Mouse (Mus musculus): ENCODE measurements around the gene Vmn1r100. TPM values are rescaled to one million over a fixed set of nuclear protein-coding genes. Genes with fewer than 3 reads are reported as not detected.
"Not testable (repeated sequence)": the region's sequence is repeated elsewhere in the genome, so short reads cannot be mapped to it uniquely, and the experiment has no call there.

Vmn1r100 gene
- not detected for polyA plus RNA-seq (2021)

- H3K27me3 ChIP-seq; POLR2A ChIA-PET; CTCF ChIA-PET; DNase-seq (ENCODE audit: low read depth, low spot score); ATAC-seq; in situ Hi-C loops (cut with MboI; ENCODE audit: low pct_unique_long_range_greater_than_20kb): not testable (repeated sequence)
Measured at GRCm38 (mm10) chr7:20417642-20418041, at the start of gene Vmn1r100. Gene Vmn1r100 (plus strand): TSS chr7:20417942.

- POLR2A ChIA-PET; CTCF ChIA-PET; ATAC-seq; H3K27me3 ChIP-seq; DNase-seq (ENCODE audit: low read depth, low spot score); in situ Hi-C loops (cut with MboI; ENCODE audit: low pct_unique_long_range_greater_than_20kb): not testable (repeated sequence)
Measured at GRCm38 (mm10) chr7:20375310-20375709, 42.4 kb upstream of the Vmn1r100 start, which contains the start of gene Gm5728. Gene Gm5728 (minus strand): TSS chr7:20375410.

GRCm38 (mm10) chr7:20442493-20442892 is 24.8 kb downstream of the Vmn1r100 start, which contains the start of gene Vmn1r101:
Gene Vmn1r101 (minus strand): TSS chr7:20442593.
- ATAC-seq; DNase-seq (ENCODE audit: low read depth, low spot score); POLR2A ChIA-PET; CTCF ChIA-PET; H3K27me3 ChIP-seq; in situ Hi-C loops (cut with MboI; ENCODE audit: low pct_unique_long_range_greater_than_20kb): not testable (repeated sequence)

Other genes starting within 250 kb of the Vmn1r100 start
- gene Vmn1r94, start 249.6 kb upstream of the Vmn1r100 start, polyA plus RNA-seq (2021), result not detected
- gene Vmn1r95, start 224.2 kb upstream of the Vmn1r100 start, polyA plus RNA-seq (2021), result not detected
- not detected for gene Gm6164, start 212.3 kb upstream of the Vmn1r100 start, polyA plus RNA-seq (2021)
- not detected for gene Gm4498, start 184.1 kb upstream of the Vmn1r100 start, polyA plus RNA-seq (2021)
- gene Gm5890, start 155.1 kb upstream of the Vmn1r100 start, polyA plus RNA-seq (2021), result not detected
- not detected for gene Gm4133, start 83.9 kb upstream of the Vmn1r100 start, polyA plus RNA-seq (2021)
- not detected for gene Gm5728, start 42.5 kb upstream of the Vmn1r100 start, polyA plus RNA-seq (2021)
- not detected for gene Vmn1r101, start 24.7 kb downstream of the Vmn1r100 start, polyA plus RNA-seq (2021)
- not detected for gene Gm10670, start 57.0 kb downstream of the Vmn1r100 start, polyA plus RNA-seq (2021)
- not detected for gene Vmn1r103, start 92.6 kb downstream of the Vmn1r100 start, polyA plus RNA-seq (2021)
- gene Vmn1r104, start 115.9 kb downstream of the Vmn1r100 start, polyA plus RNA-seq (2021), result not detected
- gene Gm5726, start 127.8 kb downstream of the Vmn1r100 start, polyA plus RNA-seq (2021), result not detected
- gene Gm4141, start 158.3 kb downstream of the Vmn1r100 start, polyA plus RNA-seq (2021), result not detected
- gene Gm4513, start 181.1 kb downstream of the Vmn1r100 start, polyA plus RNA-seq (2021), result not detected